8 mouse cellular contexts compared by ENCODE assay signal in genomic region chr12:25475180-25475758, GRCm38 (mm10).
DNase-seq lines count a peak whose midpoint lies in the region; ATAC-seq and TF ChIP-seq lines count a peak whose summit lies in the region.

No protein-coding gene starts in this region.

- peak overlapping the region; percentile 22; the same call in 1 of the 2 replicates for H3K4me2 ChIP-seq in limb, embryonic 11.5 days (ENCODE audit: low read depth, severe bottlenecking)

- H3K4me1 ChIP-seq in hindbrain, embryonic 10.5 days (replicated peaks) = peaks cover 28% of the 10 kb centered on the region
- H3K4me1 ChIP-seq in limb, embryonic 11.5 days (ENCODE audit: control insufficient read depth, insufficient read depth, low read length) = 0 out of 2 replicates have a peak, but pooled peaks cover 10% of the 10 kb centered on the region
- peaks cover 6% of the 10 kb centered on the region for H3K4me1 ChIP-seq in thymus, adult 2 months (replicated peaks; ENCODE audit: control insufficient read depth, insufficient read depth, low read length)

- no peak for TF ChIP-seq CTCF in thymus, adult 2 months (IDR thresholded peaks at IDR 0.05; ENCODE audit: borderline replicate concordance, control insufficient read depth, extremely low read depth, insufficient read depth, low read length, poor library complexity)

- no peaks in the 10 kb centered on the region for H3K36me3 ChIP-seq in hindbrain, embryonic 10.5 days
- H3K36me3 ChIP-seq in limb, embryonic 11.5 days (ENCODE audit: control insufficient read depth, insufficient read depth, low read length) = no peaks in the 10 kb centered on the region
- H3K36me3 ChIP-seq in thymus, adult 2 months (ENCODE audit: control insufficient read depth, insufficient read depth, low read length) = no peaks in the 10 kb centered on the region

- H3K4me3 ChIP-seq in hindbrain, embryonic 10.5 days = peak overlapping the region; percentile 30
- H3K4me3 ChIP-seq in limb, embryonic 11.5 days (ENCODE audit: low read depth, low read length) = no peak overlapping the region
- no peak overlapping the region for H3K4me3 ChIP-seq in thymus, adult 2 months (ENCODE audit: control insufficient read depth, insufficient read depth, low read length)

- no peaks in the 10 kb centered on the region for H3K9me3 ChIP-seq in hindbrain, embryonic 10.5 days
- H3K9me3 ChIP-seq in limb, embryonic 11.5 days (ENCODE audit: control insufficient read depth, low read length) = no peaks in the 10 kb centered on the region

- 6% methylated on average over 10 of the region's 10 CpGs for WGBS in hindbrain, embryonic 10.5 days
- 5% methylated on average over 10 of the region's 10 CpGs for WGBS in limb, embryonic 11.5 days
- 62% methylated on average over 10 of the region's 10 CpGs for WGBS in thymus, adult 2 months

- H3K27ac ChIP-seq in hindbrain, embryonic 10.5 days = peak overlapping the region; percentile 81
- H3K27ac ChIP-seq in limb, embryonic 11.5 days (replicated peaks; ENCODE audit: low read depth, low read length) = no peak overlapping the region
- H3K27ac ChIP-seq in thymus, adult 2 months (ENCODE audit: control insufficient read depth, insufficient read depth, low read length) = no peak overlapping the region

- peak; percentile 19 for DNase-seq in adrenal gland, postnatal 14 days
- DNase-seq in adrenal gland, adult 18-20 months (ENCODE audit: low spot score in 2 of 2) = no peak
- peak; percentile 79 for DNase-seq in hindbrain, embryonic 10.5 days (ENCODE audit: low spot score)
- DNase-seq in limb, embryonic 11.5 days (ENCODE audit: low spot score) = peak; percentile 71
- DNase-seq in thymus, adult 2 months = peak; percentile 8
- no peak for DNase-seq in layer of hippocampus, postnatal 25 days (ENCODE audit: extremely low spot score in 1 of 2, low spot score in 1 of 2)
- no peak for DNase-seq in spleen, postnatal 10 days (ENCODE audit: low spot score in 2 of 2)

- ATAC-seq in limb, embryonic 11.5 days (ENCODE audit: insufficient number of reproducible peaks, low FRiP score, low TSS enrichment, low read depth) = 0 out of 2 replicates have a peak, but pooled peaks have one; percentile 62
- no peak for ATAC-seq in granulocyte monocyte progenitor cell, adult 5-6 weeks (replicated peaks; ENCODE audit: poor library complexity, severe bottlenecking)

- no peaks in the 10 kb centered on the region for H3K27me3 ChIP-seq in hindbrain, embryonic 10.5 days (ENCODE audit: insufficient read depth, poor library complexity, severe bottlenecking)
- H3K27me3 ChIP-seq in limb, embryonic 11.5 days (ENCODE audit: control insufficient read depth, insufficient read depth, low read length) = no peaks in the 10 kb centered on the region
- H3K27me3 ChIP-seq in thymus, adult 2 months (ENCODE audit: control insufficient read depth, insufficient read depth, low read length) = no peaks in the 10 kb centered on the region

- no peak overlapping the region for H3K9ac ChIP-seq in limb, embryonic 11.5 days (ENCODE audit: low read length)

- no peak for TF ChIP-seq POLR2A in thymus, adult 2 months (IDR thresholded peaks at IDR 0.05; ENCODE audit: control insufficient read depth, extremely low read depth, insufficient read depth, low read length, poor library complexity)

Comparison
In these comparisons a context has a peak if more than half of its experiments do, and no peak if none do; other contexts are left out.
1. DNase-seq: peak in adrenal gland, postnatal 14 days (single experiment), hindbrain, embryonic 10.5 days (single experiment), limb, embryonic 11.5 days (single experiment) and thymus, adult 2 months (single experiment); none in adrenal gland, adult 18-20 months (0 of 2), layer of hippocampus, postnatal 25 days (0 of 2) and spleen, postnatal 10 days (0 of 2).